ENCODE assay signal across 8 mouse cellular contexts in the genomic region with DNA sequence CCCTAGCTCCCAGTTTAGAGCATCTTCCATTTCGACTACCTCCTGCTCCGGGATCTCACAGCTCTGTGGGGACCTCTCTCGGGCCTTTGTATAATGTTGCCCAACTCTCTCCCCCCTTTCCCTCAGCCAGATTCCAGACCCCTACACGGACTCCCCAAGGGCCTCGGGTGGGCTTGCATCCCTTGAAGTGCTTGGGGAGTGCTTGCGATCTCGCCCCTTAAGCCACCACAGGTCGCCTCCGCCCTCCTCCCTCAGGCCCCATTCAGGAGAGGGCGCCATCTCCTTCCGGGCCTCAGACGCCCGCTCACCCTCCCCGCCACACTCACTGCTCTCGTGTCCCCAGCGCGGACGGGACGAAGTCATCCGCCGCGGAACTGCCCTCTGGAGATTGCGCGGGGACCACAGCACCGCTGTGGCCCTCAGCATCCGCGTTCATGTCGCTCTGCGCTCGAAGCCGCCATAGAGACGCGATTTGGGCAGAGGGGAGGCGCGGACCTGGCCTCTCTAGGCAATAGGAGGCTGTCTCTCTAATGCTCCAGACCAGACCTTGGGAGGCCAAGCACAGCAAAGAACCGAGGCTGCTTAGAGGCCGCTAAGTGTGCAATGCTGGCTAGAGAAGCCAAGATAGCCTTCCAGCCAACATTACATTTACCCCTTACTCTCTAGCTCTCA. TPM values are rescaled to one million over a fixed set of nuclear protein-coding genes. Genes with fewer than 3 reads are reported as not detected.
DNase-seq lines count a peak whose midpoint lies in the region; ATAC-seq and TF ChIP-seq lines count a peak whose summit lies in the region.

A gene (minus strand): TSS at position 501 of the 672 bp plus-strand sequence.

- H3K4me2 ChIP-seq in forebrain, embryonic 15.5 days (replicated peaks) = peak within 1 kb of the TSS; percentile 61
- peak within 1 kb of the TSS; percentile 73 for H3K4me2 ChIP-seq in lung, embryonic 14.5 days

- peak within 1 kb of the TSS; percentile 92 for H3K9ac ChIP-seq in forebrain, embryonic 15.5 days (replicated peaks)
- H3K9ac ChIP-seq in lung, embryonic 14.5 days = peak within 1 kb of the TSS; percentile 96

- peak; percentile 62; the same call in 1 of the 2 replicates for TF ChIP-seq POLR2A in olfactory bulb, adult 2 months (IDR thresholded peaks at IDR 0.05; ENCODE audit: insufficient read depth, low read depth, low read length)
- peak; percentile 61; the same call in 1 of the 2 replicates for TF ChIP-seq POLR2A in thymus, adult 2 months (IDR thresholded peaks at IDR 0.05; ENCODE audit: control insufficient read depth, extremely low read depth, insufficient read depth, low read length, poor library complexity)

- H3K4me3 ChIP-seq in forebrain, embryonic 15.5 days = peak within 1 kb of the TSS; percentile 75
- H3K4me3 ChIP-seq in layer of hippocampus, adult 2 months = peak within 1 kb of the TSS; percentile 91
- peak within 1 kb of the TSS; percentile 79 for H3K4me3 ChIP-seq in lung, embryonic 14.5 days (ENCODE audit: low read depth, low read length)
- peak within 1 kb of the TSS; percentile 93 for H3K4me3 ChIP-seq in olfactory bulb, adult 2 months (ENCODE audit: insufficient read depth, low read depth, low read length)
- peak within 1 kb of the TSS; percentile 70 for H3K4me3 ChIP-seq in thymus, adult 2 months (ENCODE audit: control insufficient read depth, insufficient read depth, low read length)

- no peaks in the 10 kb centered on the region for H3K27me3 ChIP-seq in forebrain, embryonic 15.5 days
- no peaks in the 10 kb centered on the region for H3K27me3 ChIP-seq in lung, embryonic 14.5 days (ENCODE audit: insufficient read depth, low read length)
- H3K27me3 ChIP-seq in thymus, adult 2 months (ENCODE audit: control insufficient read depth, insufficient read depth, low read length) = no peaks in the 10 kb centered on the region

- peak; percentile 92 for DNase-seq in ES-CJ7 (ENCODE audit: low read depth, low spot score)
- DNase-seq in cerebellum, adult 11 months = peak; percentile 81
- peak; percentile 78 to 90 for DNase-seq in heart, postnatal 36 days
- DNase-seq in layer of hippocampus, adult 2 months (ENCODE audit: low spot score in 2 of 2) = peak; percentile 75 to 77
- peak; percentile 94 for DNase-seq in lung, embryonic 14.5 days
- peak; percentile 82 for DNase-seq in thymus, adult 2 months

- peak; percentile 96 for ATAC-seq in forebrain, embryonic 15.5 days (replicated peaks)
- ATAC-seq in lung, embryonic 14.5 days (ENCODE audit: insufficient read depth) = peak; percentile 99

- H3K27ac ChIP-seq in forebrain, embryonic 15.5 days (replicated peaks) = peak within 1 kb of the TSS; percentile 98
- H3K27ac ChIP-seq in layer of hippocampus, adult 2 months = peak within 1 kb of the TSS; percentile 100
- peak within 1 kb of the TSS; percentile 99 for H3K27ac ChIP-seq in lung, embryonic 14.5 days (ENCODE audit: low read depth)
- H3K27ac ChIP-seq in olfactory bulb, adult 2 months (ENCODE audit: insufficient read depth, low read depth, low read length) = peak within 1 kb of the TSS; percentile 99
- H3K27ac ChIP-seq in thymus, adult 2 months (ENCODE audit: control insufficient read depth, insufficient read depth, low read length) = peak within 1 kb of the TSS; percentile 17

- no peaks in the 10 kb centered on the region for H3K9me3 ChIP-seq in forebrain, embryonic 15.5 days
- no peaks in the 10 kb centered on the region for H3K9me3 ChIP-seq in lung, embryonic 14.5 days (ENCODE audit: low read depth, low read length)

- TF ChIP-seq CTCF in layer of hippocampus, adult 2 months (conservative IDR thresholded peaks at IDR 0.05) = peak; percentile 46; the same call in 1 of the 2 replicates
- TF ChIP-seq CTCF in lung, embryonic 14.5 days (IDR thresholded peaks at IDR 0.05; ENCODE audit: low read depth) = peak; percentile 29; the same call in 1 of the 2 replicates
- 0 out of 2 replicates have a peak, but pooled peaks have one; percentile 13 for TF ChIP-seq CTCF in olfactory bulb, adult 2 months (IDR thresholded peaks at IDR 0.05; ENCODE audit: insufficient read depth, low read depth, low read length)
- 0 out of 2 replicates have a peak, but pooled peaks have one; percentile 44 for TF ChIP-seq CTCF in thymus, adult 2 months (IDR thresholded peaks at IDR 0.05; ENCODE audit: borderline replicate concordance, control insufficient read depth, extremely low read depth, insufficient read depth, low read length, poor library complexity)

- under 1% methylated on average over 36 of the region's 37 CpGs for WGBS in forebrain, embryonic 15.5 days
- WGBS in lung, embryonic 14.5 days = under 1% methylated on average over 37 of the region's 37 CpGs
- under 1% methylated on average over 37 of the region's 37 CpGs for WGBS in olfactory bulb, adult 2 months
- under 1% methylated on average over 37 of the region's 37 CpGs for WGBS in thymus, adult 2 months

- H3K36me3 ChIP-seq in forebrain, embryonic 15.5 days = peaks cover 28% of the 10 kb centered on the region
- H3K36me3 ChIP-seq in lung, embryonic 14.5 days (ENCODE audit: insufficient read depth) = peaks cover 31% of the 10 kb centered on the region
- H3K36me3 ChIP-seq in thymus, adult 2 months (ENCODE audit: control insufficient read depth, insufficient read depth, low read length) = no peaks in the 10 kb centered on the region; the same call in 1 of the 2 replicates

- intact Hi-C loops in heart, postnatal 36 days (cut with DNase I) = loop anchor here (2.0 to 10.0 kb wide), 5 partner anchors 42 to 1298 kb away; a partner anchor contains a TSS

- H3K4me1 ChIP-seq in forebrain, embryonic 15.5 days = peaks cover 19% of the 10 kb centered on the region
- 0 out of 2 replicates have a peak, but pooled peaks cover 3% of the 10 kb centered on the region for H3K4me1 ChIP-seq in lung, embryonic 14.5 days (ENCODE audit: insufficient read depth)
- no peaks in the 10 kb centered on the region for H3K4me1 ChIP-seq in olfactory bulb, adult 2 months (ENCODE audit: control insufficient read depth, insufficient read depth, low read length)
- peaks cover 4% of the 10 kb centered on the region for H3K4me1 ChIP-seq in thymus, adult 2 months (replicated peaks; ENCODE audit: control insufficient read depth, insufficient read depth, low read length)

RNA-seq across cellular contexts. Expression of the gene that starts here (rescaled TPM):
- 102 and 108 TPM in 2 replicates for polyA plus RNA-seq in forebrain, embryonic 15.5 days (2015; fragmentation: Nextera tagmentation; extraction: Ambion mirVana)
- total RNA-seq in heart, postnatal 36 days (2021) = 10 to 100 TPM in 1 of 2 experiments, 1 to 10 TPM in 1; 8.3 to 10.4 TPM
- 10 to 100 TPM; 35.8 to 38.6 TPM for total RNA-seq in layer of hippocampus, adult 2 months (2021)
- polyA plus RNA-seq in lung, embryonic 14.5 days (2014; fragmentation: Nextera tagmentation; extraction: Ambion mirVana) = 55.6 and 61.8 TPM in 2 replicates
- not detected in 2 replicates for polyA plus RNA-seq in olfactory bulb, adult 2 months (2012; ENCODE audit: insufficient read depth, insufficient read length, low replicate concordance, missing spikeins)
- 7.0 and 8.7 TPM in 2 replicates for polyA plus RNA-seq in thymus, adult 2 months (2012; rRNA removed)

Comparison
In these comparisons a context has a peak if more than half of its experiments do, and no peak if none do; other contexts are left out.
1. Peak in every context shown above with its lines: DNase-seq, ATAC-seq, H3K4me3 ChIP-seq and H3K27ac ChIP-seq.
2. H3K27ac ChIP-seq: peak in every context shown above with its lines; median percentile 100 in layer of hippocampus, adult 2 months; 99 in lung, embryonic 14.5 days; 99 in olfactory bulb, adult 2 months; 98 in forebrain, embryonic 15.5 days; 17 in thymus, adult 2 months.